Comparison of ENCODE assay signal across 8 mouse cellular contexts in genomic region chr12:57281155-57282114, GRCm38 (mm10). TPM values are rescaled to one million over a fixed set of nuclear protein-coding genes. Genes with fewer than 3 reads are reported as not detected.
A peak's percentile ranks its signal among the peaks of the same experiment; 100 is the strongest.
DNase-seq lines count a peak whose midpoint lies in the region; ATAC-seq and TF ChIP-seq lines count a peak whose summit lies in the region.

No protein-coding gene starts in this region.

- TF ChIP-seq POLR2A in thymus, adult 2 months (IDR thresholded peaks at IDR 0.05; ENCODE audit: control insufficient read depth, extremely low read depth, insufficient read depth, low read length, poor library complexity), result no peak

- 49% methylated on average over 3 of the region's 3 CpGs for WGBS in forebrain, embryonic 13.5 days
- WGBS in thymus, adult 2 months, result 72% methylated on average over 3 of the region's 3 CpGs

- no peaks in the 10 kb centered on the region for H3K27me3 ChIP-seq in forebrain, embryonic 13.5 days
- H3K27me3 ChIP-seq in thymus, adult 2 months (ENCODE audit: control insufficient read depth, insufficient read depth, low read length), result no peaks in the 10 kb centered on the region

- peak; percentile 3 to 29 for DNase-seq in heart, adult 18-20 months
- DNase-seq in heart, postnatal 25 days (ENCODE audit: low spot score), result no peak
- DNase-seq in right cerebral cortex, postnatal 10 days (ENCODE audit: low spot score in 2 of 2), result peak; percentile 24 to 33
- DNase-seq in right cerebral cortex, postnatal 14 days, result no peak
- peak; percentile 34 for DNase-seq in lung, postnatal 10 days
- no peak for DNase-seq in thymus, adult 2 months
- no peak for DNase-seq in ovary, postnatal 36 days (ENCODE audit: low spot score)

- no peak overlapping the region for H3K9ac ChIP-seq in forebrain, embryonic 13.5 days

- peak; percentile 66; the same call in 1 of the 2 replicates for ATAC-seq in forebrain, embryonic 13.5 days

- intact Hi-C loops in heart, postnatal 25 days (cut with DNase I), result loop anchor here (1.0 to 10.0 kb wide), 2 partner anchors 263 to 506 kb away; partner anchors contain the start of gene Foxa1

- no peaks in the 10 kb centered on the region for H3K36me3 ChIP-seq in forebrain, embryonic 13.5 days (ENCODE audit: poor library complexity, severe bottlenecking)
- H3K36me3 ChIP-seq in thymus, adult 2 months (ENCODE audit: control insufficient read depth, insufficient read depth, low read length), result no peaks in the 10 kb centered on the region

- no peaks in the 10 kb centered on the region for H3K9me3 ChIP-seq in forebrain, embryonic 13.5 days (replicated peaks)

- H3K4me2 ChIP-seq in forebrain, embryonic 13.5 days, result no peak overlapping the region

- H3K27ac ChIP-seq in forebrain, embryonic 13.5 days, result no peak overlapping the region
- no peak overlapping the region for H3K27ac ChIP-seq in thymus, adult 2 months (ENCODE audit: control insufficient read depth, insufficient read depth, low read length)

- no peaks in the 10 kb centered on the region for H3K4me1 ChIP-seq in forebrain, embryonic 13.5 days
- no peaks in the 10 kb centered on the region for H3K4me1 ChIP-seq in thymus, adult 2 months (replicated peaks; ENCODE audit: control insufficient read depth, insufficient read depth, low read length)

- no peak for TF ChIP-seq CTCF in thymus, adult 2 months (IDR thresholded peaks at IDR 0.05; ENCODE audit: borderline replicate concordance, control insufficient read depth, extremely low read depth, insufficient read depth, low read length, poor library complexity)

- H3K4me3 ChIP-seq in forebrain, embryonic 13.5 days, result no peak overlapping the region
- H3K4me3 ChIP-seq in thymus, adult 2 months (ENCODE audit: control insufficient read depth, insufficient read depth, low read length), result no peak overlapping the region

RNA-seq across cellular contexts. Expression of gene Mipol1, which starts 51.2 kb away (rescaled TPM):
- 1 to 10 TPM; 3.5 to 5.5 TPM for total RNA-seq in heart, adult 18-20 months (2021)
- 1 to 10 TPM; 4.0 to 4.4 TPM for total RNA-seq in heart, postnatal 25 days (2021)
- 6.1 and 7.6 TPM in 2 replicates for polyA plus RNA-seq in forebrain, embryonic 13.5 days (2015; fragmentation: Nextera tagmentation; extraction: Ambion mirVana)
- polyA plus RNA-seq in thymus, adult 2 months (2012; rRNA removed), result 1.3 and 1.5 TPM in 2 replicates

RNA-seq across cellular contexts. Expression of gene Prps1l3, which starts 51.2 kb away (rescaled TPM):
- 10 to 100 TPM; 17.5 to 19.0 TPM for total RNA-seq in heart, adult 18-20 months (2021)
- 10 to 100 TPM; 16.0 to 18.1 TPM for total RNA-seq in heart, postnatal 25 days (2021)
- 51.7 and 56.0 TPM in 2 replicates for polyA plus RNA-seq in forebrain, embryonic 13.5 days (2015; fragmentation: Nextera tagmentation; extraction: Ambion mirVana)
- 25.5 and 27.5 TPM in 2 replicates for polyA plus RNA-seq in thymus, adult 2 months (2012; rRNA removed)

Comparison
In these comparisons a context has a peak if more than half of its experiments do, and no peak if none do; other contexts are left out.
1. DNase-seq: peak in heart, adult 18-20 months (2 of 2), right cerebral cortex, postnatal 10 days (2 of 2) and lung, postnatal 10 days (single experiment); none in heart, postnatal 25 days (single experiment), right cerebral cortex, postnatal 14 days (single experiment), thymus, adult 2 months (single experiment) and ovary, postnatal 36 days (single experiment).